Comparison of ENCODE assay signal across 10 mouse cellular contexts in genomic region chr17:29024896-29025565, GRCm38 (mm10). TPM values are rescaled to one million over a fixed set of nuclear protein-coding genes. Genes with fewer than 3 reads are reported as not detected.
DNase-seq lines count a peak whose midpoint lies in the region; ATAC-seq and TF ChIP-seq lines count a peak whose summit lies in the region.
"Had no signal": no experiment of that assay in that cellular context is flagged by ENCODE, and none has a peak within 500 bp of the region (broad histone marks: within the 10 kb centered on the region; RNA-seq: fewer than 3 reads in every experiment).

No protein-coding gene starts in this region.

- no peak overlapping the region for H3K4me3 ChIP-seq in gastrocnemius, adult 2 months
- no peak overlapping the region for H3K4me3 ChIP-seq in liver, embryonic 12.5 days
- no peak overlapping the region; the same call in 1 of the 2 replicates for H3K4me3 ChIP-seq in intestine, embryonic 16.5 days (ENCODE audit: low read length)
- no peak overlapping the region for H3K4me3 ChIP-seq in stomach, embryonic 14.5 days (ENCODE audit: low read depth, low read length)

- peaks cover 3% of the 10 kb centered on the region; the same call in 1 of the 2 replicates for H3K27me3 ChIP-seq in liver, embryonic 12.5 days (replicated peaks)
- no peaks in the 10 kb centered on the region for H3K27me3 ChIP-seq in intestine, embryonic 16.5 days (replicated peaks; ENCODE audit: control insufficient read depth, insufficient read depth, low read length)
- no peaks in the 10 kb centered on the region for H3K27me3 ChIP-seq in stomach, embryonic 14.5 days (ENCODE audit: control insufficient read depth, insufficient read depth, low read length)

- ATAC-seq in liver, embryonic 12.5 days: no peak; the same call in 1 of the 2 replicates
- peak; percentile 66 for ATAC-seq in intestine, embryonic 16.5 days
- ATAC-seq in stomach, embryonic 14.5 days (ENCODE audit: insufficient number of reproducible peaks, insufficient read depth, low FRiP score, low read depth): peak; percentile 82; the same call in 1 of the 2 replicates

- H3K4me1 ChIP-seq in liver, embryonic 12.5 days: peaks cover 30% of the 10 kb centered on the region
- H3K4me1 ChIP-seq in intestine, embryonic 16.5 days (ENCODE audit: control insufficient read depth, insufficient read depth, low read length): peaks cover 18% of the 10 kb centered on the region
- H3K4me1 ChIP-seq in stomach, embryonic 14.5 days (ENCODE audit: control insufficient read depth, insufficient read depth, low read length): peaks cover 18% of the 10 kb centered on the region; the same call in 1 of the 2 replicates

- H3K4me2 ChIP-seq in liver, embryonic 12.5 days: 0 out of 2 replicates have a peak overlapping the region, but pooled peaks have one; percentile 14
- 0 out of 2 replicates have a peak overlapping the region, but pooled peaks have one; percentile 6 for H3K4me2 ChIP-seq in intestine, embryonic 16.5 days (ENCODE audit: low read depth, low read length)
- no peak overlapping the region for H3K4me2 ChIP-seq in stomach, embryonic 14.5 days (replicated peaks; ENCODE audit: low read depth, low read length)
- H3K4me2 ChIP-seq: hindbrain, embryonic 14.5 days; midbrain, embryonic 11.5 days had no signal

- H3K9me3 ChIP-seq in liver, embryonic 12.5 days (replicated peaks): no peaks in the 10 kb centered on the region
- no peaks in the 10 kb centered on the region for H3K9me3 ChIP-seq in intestine, embryonic 16.5 days (ENCODE audit: control insufficient read depth, low read length)
- no peaks in the 10 kb centered on the region for H3K9me3 ChIP-seq in stomach, embryonic 14.5 days (ENCODE audit: control insufficient read depth, low read depth, low read length)

- intact Hi-C loops in gastrocnemius, adult 2 months (cut with DNase I): loop anchor here (5.0 kb wide), 1 partner anchor 38 kb away; no protein-coding TSS in a partner anchor

- TF ChIP-seq CTCF in gastrocnemius, adult 2 months (IDR thresholded peaks at IDR 0.05): no peak

- H3K9ac ChIP-seq in liver, embryonic 12.5 days: no peak overlapping the region
- H3K9ac ChIP-seq in intestine, embryonic 16.5 days (ENCODE audit: low read depth, low read length): no peak overlapping the region
- H3K9ac ChIP-seq in stomach, embryonic 14.5 days (replicated peaks; ENCODE audit: low read depth, low read length): no peak overlapping the region
- H3K9ac ChIP-seq: hindbrain, embryonic 14.5 days had no signal

- DNase-seq in gastrocnemius, adult 2 months: peak; percentile 50
- no peak for DNase-seq in gastrocnemius, postnatal 4 days (ENCODE audit: low spot score in 2 of 2)
- DNase-seq in liver: no peak
- DNase-seq in spleen, postnatal 36 days (ENCODE audit: low spot score in 2 of 2): no peak
- no peak for DNase-seq in thymus, postnatal 36 days

- H3K36me3 ChIP-seq in liver, embryonic 12.5 days: no peaks in the 10 kb centered on the region
- H3K36me3 ChIP-seq in intestine, embryonic 16.5 days (ENCODE audit: control insufficient read depth, insufficient read depth, low read length): no peaks in the 10 kb centered on the region
- no peaks in the 10 kb centered on the region for H3K36me3 ChIP-seq in stomach, embryonic 14.5 days (ENCODE audit: control insufficient read depth, insufficient read depth, low read length)

- peak overlapping the region; percentile 55 for H3K27ac ChIP-seq in gastrocnemius, adult 2 months
- no peak overlapping the region for H3K27ac ChIP-seq in liver, embryonic 12.5 days
- peak overlapping the region; percentile 68 for H3K27ac ChIP-seq in intestine, embryonic 16.5 days (ENCODE audit: low read length)
- H3K27ac ChIP-seq in stomach, embryonic 14.5 days (ENCODE audit: low read length): peak overlapping the region; percentile 24; the same call in 1 of the 2 replicates
- H3K27ac ChIP-seq: hindbrain, embryonic 14.5 days had no signal

- WGBS in liver, embryonic 12.5 days (ENCODE audit: insufficient replicate concordance): 52% methylated on average over 10 of the region's 10 CpGs
- 25% methylated on average over 10 of the region's 10 CpGs for WGBS in intestine, embryonic 16.5 days
- 7% methylated on average over 10 of the region's 10 CpGs for WGBS in stomach, embryonic 14.5 days

RNA-seq across cellular contexts. Expression of gene Srsf3, which starts 7.4 kb away (rescaled TPM):
- 10 to 100 TPM; 38.8 to 55.6 TPM for total RNA-seq in gastrocnemius, adult 2 months (2021)
- 100 to 1,000 TPM; 129 TPM for total RNA-seq in gastrocnemius, postnatal 4 days (2021)
- 372 and 377 TPM in 2 replicates for polyA plus RNA-seq in liver, embryonic 12.5 days (2016; fragmentation: Nextera tagmentation; extraction: Ambion mirVana)
- polyA plus RNA-seq in intestine, embryonic 16.5 days (2015; fragmentation: Nextera tagmentation; extraction: Ambion mirVana): 393 and 451 TPM in 2 replicates
- polyA plus RNA-seq in stomach, embryonic 14.5 days (2014; fragmentation: Nextera tagmentation; extraction: Ambion mirVana): 593 and 674 TPM in 2 replicates

RNA-seq across cellular contexts. Expression of gene Stk38, which starts 17.2 kb away (rescaled TPM):
- 10 to 100 TPM; 26.9 to 29.2 TPM for total RNA-seq in gastrocnemius, adult 2 months (2021)
- 10 to 100 TPM; 60.3 to 66.7 TPM for total RNA-seq in gastrocnemius, postnatal 4 days (2021)
- 56.7 and 58.2 TPM in 2 replicates for polyA plus RNA-seq in liver, embryonic 12.5 days (2016; fragmentation: Nextera tagmentation; extraction: Ambion mirVana)
- 98.3 and 104 TPM in 2 replicates for polyA plus RNA-seq in intestine, embryonic 16.5 days (2015; fragmentation: Nextera tagmentation; extraction: Ambion mirVana)
- polyA plus RNA-seq in stomach, embryonic 14.5 days (2014; fragmentation: Nextera tagmentation; extraction: Ambion mirVana): 110 and 121 TPM in 2 replicates
